Comparison of ENCODE assay signal across 9 mouse cellular contexts in genomic region chr2:122611654-122611973, GRCm38 (mm10). TPM values are rescaled to one million over a fixed set of nuclear protein-coding genes. Genes with fewer than 3 reads are reported as not detected.
A peak's percentile ranks its signal among the peaks of the same experiment; 100 is the strongest.
DNase-seq lines count a peak whose midpoint lies in the region; ATAC-seq and TF ChIP-seq lines count a peak whose summit lies in the region.
"Had no signal": no experiment of that assay in that cellular context is flagged by ENCODE, and none has a peak within 500 bp of the region (broad histone marks: within the 10 kb centered on the region; RNA-seq: fewer than 3 reads in every experiment).

No protein-coding gene starts in this region.

- DNase-seq in heart, postnatal 14 days: no peak
- DNase-seq in intestine, embryonic 14.5 days (ENCODE audit: low spot score): no peak
- DNase-seq in gastrocnemius, postnatal 10 days: no peak
- DNase-seq in cerebellum, postnatal 25 days: no peak

- H3K4me2 ChIP-seq in heart, embryonic 15.5 days: peak overlapping the region; percentile 96
- peak overlapping the region; percentile 79 for H3K4me2 ChIP-seq in intestine, embryonic 14.5 days (ENCODE audit: low read length)
- peak overlapping the region; percentile 68 for H3K4me2 ChIP-seq in midbrain, embryonic 15.5 days

- H3K9me3 ChIP-seq in heart, embryonic 15.5 days (replicated peaks): no peaks in the 10 kb centered on the region
- no peaks in the 10 kb centered on the region for H3K9me3 ChIP-seq in intestine, embryonic 14.5 days (ENCODE audit: control insufficient read depth, low read length)
- no peaks in the 10 kb centered on the region for H3K9me3 ChIP-seq in midbrain, embryonic 15.5 days

- intact Hi-C loops in heart, postnatal 14 days (cut with DNase I): loop anchor here (2.0 to 5.0 kb wide), 2 partner anchors 17 to 39 kb away; no protein-coding TSS in a partner anchor

- H3K27me3 ChIP-seq in heart, embryonic 15.5 days: peaks cover 8% of the 10 kb centered on the region; the same call in 1 of the 2 replicates
- 0 out of 2 replicates have a peak, but pooled peaks cover 8% of the 10 kb centered on the region for H3K27me3 ChIP-seq in intestine, embryonic 14.5 days (replicated peaks; ENCODE audit: control insufficient read depth, insufficient read depth, low read length)
- H3K27me3 ChIP-seq in midbrain, embryonic 15.5 days (replicated peaks): no peaks in the 10 kb centered on the region

- H3K9ac ChIP-seq in heart, embryonic 15.5 days: no peak overlapping the region
- no peak overlapping the region for H3K9ac ChIP-seq in intestine, embryonic 14.5 days (ENCODE audit: low read length)
- 0 out of 2 replicates have a peak overlapping the region, but pooled peaks have one; percentile 75 for H3K9ac ChIP-seq in midbrain, embryonic 15.5 days

- no peaks in the 10 kb centered on the region for H3K36me3 ChIP-seq in heart, embryonic 15.5 days
- H3K36me3 ChIP-seq in intestine, embryonic 14.5 days (ENCODE audit: control insufficient read depth, insufficient read depth, low read length): no peaks in the 10 kb centered on the region
- H3K36me3 ChIP-seq in midbrain, embryonic 15.5 days (replicated peaks): no peaks in the 10 kb centered on the region

- 78% methylated on average over 4 of the region's 4 CpGs for WGBS in heart, embryonic 15.5 days
- WGBS in intestine, embryonic 14.5 days: 88% methylated on average over 4 of the region's 4 CpGs
- 86% methylated on average over 4 of the region's 4 CpGs for WGBS in midbrain, embryonic 15.5 days

- H3K4me1 ChIP-seq in heart, embryonic 15.5 days (replicated peaks): peaks cover 9% of the 10 kb centered on the region
- H3K4me1 ChIP-seq in cortical plate, adult 2 months (ENCODE audit: control insufficient read depth, insufficient read depth, low read length): peaks cover 3% of the 10 kb centered on the region
- no peaks in the 10 kb centered on the region for H3K4me1 ChIP-seq in intestine, embryonic 14.5 days (replicated peaks; ENCODE audit: control insufficient read depth, insufficient read depth, low read length)
- peaks cover 3% of the 10 kb centered on the region; the same call in 1 of the 2 replicates for H3K4me1 ChIP-seq in midbrain, embryonic 15.5 days

- H3K27ac ChIP-seq in heart, embryonic 15.5 days: no peak overlapping the region
- peak overlapping the region; percentile 20; the same call in 1 of the 2 replicates for H3K27ac ChIP-seq in cortical plate, adult 2 months (ENCODE audit: insufficient read depth, low read length)
- H3K27ac ChIP-seq in intestine, embryonic 14.5 days (ENCODE audit: low read depth): no peak overlapping the region
- H3K27ac ChIP-seq in midbrain, embryonic 15.5 days: no peak overlapping the region

- ATAC-seq in heart, embryonic 15.5 days (replicated peaks; ENCODE audit: insufficient number of reproducible peaks, insufficient read depth, low FRiP score, low read depth): no peak
- no peak for ATAC-seq in intestine, embryonic 14.5 days (replicated peaks; ENCODE audit: low FRiP score, low TSS enrichment, low read depth)
- no peak for ATAC-seq in midbrain, embryonic 15.5 days (replicated peaks)
- no peak for ATAC-seq in erythroblast, adult 5-6 weeks (replicated peaks; ENCODE audit: low FRiP score, poor library complexity, severe bottlenecking)

- peak overlapping the region; percentile 62 for H3K4me3 ChIP-seq in heart, embryonic 15.5 days
- peak overlapping the region; percentile 65 for H3K4me3 ChIP-seq in cortical plate, adult 2 months (ENCODE audit: insufficient read depth, low read length)
- 0 out of 2 replicates have a peak overlapping the region, but pooled peaks have one; percentile 50 for H3K4me3 ChIP-seq in intestine, embryonic 14.5 days (ENCODE audit: low read depth, low read length)
- peak overlapping the region; percentile 53 for H3K4me3 ChIP-seq in midbrain, embryonic 15.5 days

- no peak for TF ChIP-seq CTCF in cortical plate, adult 2 months (IDR thresholded peaks at IDR 0.05; ENCODE audit: extremely low read depth, insufficient read depth, low read length)

- no peak for TF ChIP-seq POLR2A in cortical plate, adult 2 months (IDR thresholded peaks at IDR 0.05; ENCODE audit: extremely low read depth, insufficient read depth, low read length)

RNA-seq across cellular contexts. Expression of gene Gatm, which starts 0.5 kb away (rescaled TPM):
- polyA plus RNA-seq in heart, embryonic 15.5 days (2015; fragmentation: Nextera tagmentation; extraction: Ambion mirVana): 11.0 and 12.4 TPM in 2 replicates
- total RNA-seq in heart, postnatal 14 days (2021): 1 to 10 TPM; 5.3 to 6.3 TPM
- polyA plus RNA-seq in cortical plate, adult 2 months (2012; rRNA removed): 118 and 140 TPM in 2 replicates
- polyA plus RNA-seq in intestine, embryonic 14.5 days (2014; fragmentation: Nextera tagmentation; extraction: Ambion mirVana): 12.4 and 13.2 TPM in 2 replicates
- polyA plus RNA-seq in midbrain, embryonic 15.5 days (2015; fragmentation: Nextera tagmentation; extraction: Ambion mirVana): 36.8 and 43.0 TPM in 2 replicates
- total RNA-seq in gastrocnemius, postnatal 10 days (2021): 100 to 1,000 TPM; 181 to 186 TPM
- 47.1 and 48.5 TPM in 2 replicates for total RNA-seq in erythroblast, adult 5-6 weeks (2015; ENCODE audit: low replicate concordance)
- total RNA-seq in erythroblast, adult 5-6 weeks (2017; ENCODE audit: low replicate concordance): 26.8 and 29.3 TPM in 2 replicates

RNA-seq across cellular contexts. Expression of gene AA467197, which starts 25.2 kb away (rescaled TPM):
- 0.52 and 1.9 TPM in 2 replicates for polyA plus RNA-seq in heart, embryonic 15.5 days (2015; fragmentation: Nextera tagmentation; extraction: Ambion mirVana)
- total RNA-seq in heart, postnatal 14 days (2021): under 1 TPM in 1 of 2 experiments, not detected in 1; 0.46 TPM
- 0.51 and 0.75 TPM in 2 replicates for polyA plus RNA-seq in cortical plate, adult 2 months (2012; rRNA removed)
- 3.2 and 5.2 TPM in 2 replicates for polyA plus RNA-seq in intestine, embryonic 14.5 days (2014; fragmentation: Nextera tagmentation; extraction: Ambion mirVana)
- polyA plus RNA-seq in midbrain, embryonic 15.5 days (2015; fragmentation: Nextera tagmentation; extraction: Ambion mirVana): 0.31 TPM in 2 replicates
- total RNA-seq in gastrocnemius, postnatal 10 days (2021): under 1 TPM in 1 of 2 experiments, not detected in 1; 0.34 TPM
- total RNA-seq in erythroblast, adult 5-6 weeks (2015; ENCODE audit: low replicate concordance): 3.1 and 10.7 TPM in 2 replicates
- total RNA-seq in erythroblast, adult 5-6 weeks (2017; ENCODE audit: low replicate concordance): 5.6 and 7.5 TPM in 2 replicates
- total RNA-seq: gastrocnemius, postnatal 25 days had no signal
